Mouse (Mus musculus): Measurements from ENCODE around the gene Arhgap19.

Gene Arhgap19

DNA sequence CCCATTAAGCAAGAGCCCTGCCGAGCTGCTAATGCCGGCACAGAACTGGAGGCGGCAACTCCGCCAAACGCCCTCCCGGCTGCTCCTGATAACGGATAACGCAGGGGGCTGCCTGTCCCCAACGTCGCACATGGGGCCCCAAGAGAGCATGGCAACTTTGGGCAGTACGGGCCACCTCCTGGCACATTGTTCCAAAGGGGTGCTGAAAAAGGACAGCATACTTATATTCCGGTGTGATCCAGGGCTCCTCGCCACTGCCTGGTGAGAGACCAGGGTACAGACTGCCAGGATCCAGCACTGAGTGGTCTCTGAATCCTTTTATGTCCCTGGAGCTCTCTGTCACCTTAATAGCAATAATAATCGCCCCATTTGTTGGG lies 63.4 kb downstream of the Arhgap19 start:
- no peak for DNase-seq

GRCm38 (mm10) chr19:41737657-41738428 lies 64.0 kb downstream of the Arhgap19 start:
- peak; percentile 82 for DNase-seq

DNA sequence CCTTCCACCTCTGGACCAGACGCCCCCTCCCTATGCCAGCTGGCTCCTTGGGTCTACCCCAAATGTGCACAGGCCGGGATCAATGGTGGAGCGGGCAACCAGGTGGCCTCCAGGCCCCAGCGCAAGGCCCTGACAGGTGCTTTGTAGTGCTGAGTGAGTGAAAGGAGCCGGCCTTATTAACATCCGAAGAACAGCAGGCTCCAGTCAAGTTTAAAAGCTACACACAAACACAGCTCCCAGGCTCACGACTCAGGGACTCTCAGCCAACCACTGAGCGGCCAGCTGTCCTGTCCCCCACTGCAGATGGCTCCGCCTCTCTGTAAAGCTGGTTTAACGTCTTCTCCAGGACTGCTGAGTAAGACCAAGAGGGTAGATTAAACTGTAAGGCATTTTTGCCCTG lies 67.2 kb downstream of the Arhgap19 start:
- DNase-seq: peak; percentile 80

DNA sequence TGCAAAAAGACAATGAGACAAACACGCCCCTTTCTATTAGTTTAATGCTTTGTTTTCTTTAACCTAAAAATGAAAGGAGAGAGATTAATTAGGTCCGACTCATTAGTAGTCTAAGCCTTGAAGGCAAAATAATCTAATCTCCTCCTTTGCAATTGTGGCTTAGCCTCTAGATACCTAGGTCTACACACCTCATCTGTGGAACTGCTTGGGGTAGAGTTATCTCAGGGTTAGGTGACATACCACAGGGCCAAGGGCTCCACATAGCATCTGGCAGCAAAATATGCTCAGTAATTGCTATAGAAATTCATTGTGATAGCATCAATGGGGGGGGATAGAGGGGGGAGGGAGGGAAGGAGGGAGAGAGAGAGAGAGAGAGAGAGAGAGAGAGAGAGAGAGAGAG lies 76.4 kb downstream of the Arhgap19 start:
- DNase-seq: no peak

- DNase-seq: peak; percentile 73
Measured at GRCm38 (mm10) chr19:41724831-41725470, 76.9 kb downstream of the Arhgap19 start.

DNA sequence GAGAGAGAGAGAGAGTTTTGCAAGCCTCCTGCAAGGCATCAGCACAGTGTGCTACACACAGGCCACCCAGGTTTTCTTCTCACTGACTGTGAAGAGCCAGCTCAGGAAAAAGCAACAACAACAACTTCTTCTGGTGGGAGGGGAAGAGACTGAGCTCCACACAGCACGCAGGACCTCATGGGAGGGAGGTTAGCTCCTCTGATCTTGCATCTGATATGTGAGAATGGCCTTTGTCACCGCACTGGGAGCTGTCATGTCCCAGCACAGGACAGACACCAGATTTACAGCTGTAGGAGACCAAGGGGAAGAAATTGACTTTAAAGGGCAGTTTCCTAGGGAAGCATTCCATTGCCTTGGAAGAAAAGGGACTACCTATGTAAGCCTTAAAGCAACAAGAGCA lies 78.5 kb downstream of the Arhgap19 start:
- no peak for DNase-seq

GRCm38 (mm10) chr19:41719436-41719835 lies 82.4 kb downstream of the Arhgap19 start:
- no peak for DNase-seq

Measured in retina, postnatal 1 day (tissue).